Mouse (Mus musculus) MEL (cell line): Measurements from ENCODE around the gene Sarnp. TPM values are rescaled to one million over a fixed set of nuclear protein-coding genes. Genes with fewer than 3 reads are reported as not detected.

Experiments used
- DNase-seq: peaks from one replicate; pipeline ENCODE4 v3.0.0; 2011; ENCODE audit warnings: low read depth, low spot score
- H3K27ac ChIP-seq: 2 replicates; pipeline ENCODE4 v1.5.1; 2012; ENCODE audit warnings: low read depth, mild to moderate bottlenecking, control low read depth, low read length, moderate library complexity; ENCODE audit not compliant: control insufficient read depth
- H3K27me3 ChIP-seq, 2 experiments: fragments of 150-350 bp in 1 of 2; sonication (generic) in 1 of 2; 2 replicates each; pipeline ENCODE4 v1.6.1; 2012; ENCODE audit warnings: low read length in 2 of 2, mild to moderate bottlenecking in 2 of 2, improper control_type of control experiment in 1 of 2, moderate library complexity in 1 of 2; ENCODE audit not compliant: insufficient read depth in 2 of 2, control insufficient read depth in 1 of 2
- H3K36me3 ChIP-seq, 2 experiments: 2 replicates each; pipeline ENCODE4 v1.6.1; 2012 to 2014; ENCODE audit warnings: low read length in 2 of 2, improper control_type of control experiment in 1 of 2, inconsistent platforms in 1 of 2, mild to moderate bottlenecking in 1 of 2; ENCODE audit not compliant: insufficient read depth in 2 of 2, control insufficient read depth in 1 of 2
- H3K4me1 ChIP-seq, 2 experiments: fragments of 150-350 bp in 1 of 2; sonication (generic) in 1 of 2; 2 replicates each; pipeline ENCODE4 v1.6.1; 2012; ENCODE audit warnings: low read length in 2 of 2, improper control_type of control experiment in 1 of 2, mild to moderate bottlenecking in 1 of 2; ENCODE audit not compliant: insufficient read depth in 2 of 2, control insufficient read depth in 1 of 2
- H3K4me3 ChIP-seq, 2 experiments: fragments of 150-350 bp in 1 of 2; sonication (generic) in 1 of 2; 2 replicates each; pipeline ENCODE4 v1.5.1; 2012; ENCODE audit warnings: low read depth in 2 of 2, low read length in 2 of 2, mild to moderate bottlenecking in 2 of 2, moderate library complexity in 2 of 2, control low read depth in 1 of 2, improper control_type of control experiment in 1 of 2; ENCODE audit not compliant: control insufficient read depth in 1 of 2, insufficient read depth in 1 of 2
- H3K79me2 ChIP-seq: 2 replicates; pipeline ENCODE4 v1.6.1; 2012; ENCODE audit warnings: mild to moderate bottlenecking, low read length, moderate library complexity; ENCODE audit not compliant: control insufficient read depth, poor library complexity, insufficient read depth
- H3K9ac ChIP-seq: 2 replicates; pipeline ENCODE4 v1.6.1; 2012; ENCODE audit warnings: low read depth, mild to moderate bottlenecking, control low read depth, low read length, moderate library complexity; ENCODE audit not compliant: control insufficient read depth, poor library complexity, severe bottlenecking
- H3K9me3 ChIP-seq: fragments of 150-350 bp; sonication (generic); replicated peaks from 2 replicates; pipeline ENCODE4 v1.6.1; 2012; ENCODE audit warnings: mild to moderate bottlenecking, low read length, improper control_type of control experiment, moderate library complexity; ENCODE audit not compliant: insufficient read depth
- BHLHE40 ChIP-seq: IDR thresholded peaks from 2 replicates; pipeline ENCODE4 v1.6.1; 2012; ENCODE audit warnings: low read depth, mild to moderate bottlenecking, inconsistent platforms, low read length, improper control_type of control experiment, borderline replicate concordance
- CHD1 ChIP-seq: IDR thresholded peaks from 2 replicates; pipeline ENCODE4 v1.6.1; 2012; ENCODE audit warnings: low read depth, mild to moderate bottlenecking, inconsistent platforms, low read length, improper control_type of control experiment
- CHD2 ChIP-seq: IDR thresholded peaks from 2 replicates; pipeline ENCODE4 v1.6.1; 2011; ENCODE audit warnings: low read length, improper control_type of control experiment
- E2F4 ChIP-seq: IDR thresholded peaks from 2 replicates; pipeline ENCODE4 v1.6.1; 2011; ENCODE audit warnings: low read depth, low read length, improper control_type of control experiment, borderline replicate concordance
- ELF1 ChIP-seq: IDR thresholded peaks from 2 replicates; pipeline ENCODE4 v1.6.1; 2014; ENCODE audit warnings: low read depth, mild to moderate bottlenecking, inconsistent platforms, low read length, improper control_type of control experiment, moderate library complexity
- ETS1 ChIP-seq: IDR thresholded peaks from 2 replicates; pipeline ENCODE4 v1.6.1; 2012; ENCODE audit warnings: low read depth, mild to moderate bottlenecking, inconsistent platforms, low read length, improper control_type of control experiment, moderate library complexity
- GABPA ChIP-seq: IDR thresholded peaks from 2 replicates; pipeline ENCODE4 v1.6.1; 2012; ENCODE audit warnings: low read depth, mild to moderate bottlenecking, inconsistent platforms, low read length, improper control_type of control experiment, moderate library complexity
- GATA1 ChIP-seq: IDR thresholded peaks from 2 replicates; pipeline ENCODE4 v1.6.1; 2011; ENCODE audit warnings: low read depth, low read length, improper control_type of control experiment
- HCFC1 ChIP-seq: IDR thresholded peaks from 2 replicates; pipeline ENCODE4 v1.6.1; 2012; ENCODE audit warnings: low read depth, mild to moderate bottlenecking, inconsistent platforms, low read length, improper control_type of control experiment, moderate library complexity
- JUND ChIP-seq: IDR thresholded peaks from 2 replicates; pipeline ENCODE4 v1.6.1; 2011; ENCODE audit warnings: low read depth, mild to moderate bottlenecking, improper control_type of control experiment, low read length
- KAT2A ChIP-seq: conservative IDR thresholded peaks from 2 replicates; pipeline ENCODE4 v1.6.1; 2012; ENCODE audit warnings: low read depth, low read length, improper control_type of control experiment, inconsistent platforms
- MAZ ChIP-seq: IDR thresholded peaks from 2 replicates; pipeline ENCODE4 v1.6.1; 2012; ENCODE audit warnings: low read depth, mild to moderate bottlenecking, inconsistent platforms, low read length, improper control_type of control experiment
- MXI1 ChIP-seq: IDR thresholded peaks from 2 replicates; pipeline ENCODE4 v1.6.1; 2011; ENCODE audit warnings: mild to moderate bottlenecking, low read depth, low read length, improper control_type of control experiment
- MYB ChIP-seq: IDR thresholded peaks from 2 replicates; pipeline ENCODE4 v1.6.1; 2011; ENCODE audit warnings: mild to moderate bottlenecking, low read depth, low read length, improper control_type of control experiment
- NELFE ChIP-seq: IDR thresholded peaks from 2 replicates; pipeline ENCODE4 v1.6.1; 2011; ENCODE audit warnings: low read depth, low read length, improper control_type of control experiment
- POLR2A ChIP-seq, 2 experiments: IDR thresholded peaks; 2 replicates each; pipeline ENCODE4 v1.6.1; 2011 to 2012; ENCODE audit warnings: low read length in 2 of 2, mild to moderate bottlenecking in 2 of 2, control low read depth in 1 of 2, improper control_type of control experiment in 1 of 2, low read depth in 1 of 2, moderate library complexity in 1 of 2; ENCODE audit not compliant: control insufficient read depth in 1 of 2, insufficient read depth in 1 of 2, poor library complexity in 1 of 2
- POLR2AphosphoS2 ChIP-seq: IDR thresholded peaks from 2 replicates; pipeline ENCODE4 v1.6.1; 2011; ENCODE audit warnings: low read length, improper control_type of control experiment
- RCOR1 ChIP-seq: IDR thresholded peaks from 2 replicates; pipeline ENCODE4 v1.6.1; 2012; ENCODE audit warnings: low read depth, mild to moderate bottlenecking, inconsistent platforms, low read length, improper control_type of control experiment
- SIN3A ChIP-seq: IDR thresholded peaks from 2 replicates; pipeline ENCODE4 v1.6.1; 2012; ENCODE audit warnings: low read length, improper control_type of control experiment, inconsistent platforms
- TAL1 ChIP-seq: IDR thresholded peaks from 2 replicates; pipeline ENCODE4 v1.6.1; 2012; ENCODE audit warnings: mild to moderate bottlenecking, inconsistent platforms, low read length, moderate library complexity, mixed read lengths
- USF2 ChIP-seq, 2 experiments: IDR thresholded peaks; 2 replicates each; pipeline ENCODE4 v1.6.1; 2011 to 2012; ENCODE audit warnings: improper control_type of control experiment in 2 of 2, low read length in 2 of 2, borderline replicate concordance in 1 of 2, inconsistent platforms in 1 of 2, low read depth in 1 of 2, mild to moderate bottlenecking in 1 of 2; ENCODE audit not compliant: insufficient read depth in 1 of 2
- ZKSCAN1 ChIP-seq: IDR thresholded peaks from 2 replicates; pipeline ENCODE4 v1.6.1; 2012; ENCODE audit warnings: low read depth, mild to moderate bottlenecking, inconsistent platforms, low read length, improper control_type of control experiment, moderate library complexity
- ZNF384 ChIP-seq: IDR thresholded peaks from 2 replicates; pipeline ENCODE4 v1.6.1; 2012; ENCODE audit warnings: low read depth, mild to moderate bottlenecking, inconsistent platforms, low read length, improper control_type of control experiment
- polyA plus RNA-seq, 2 experiments: library from polyadenylated mRNA; stranded (reverse) in 1 of 2; unstranded in 1 of 2; fragments of >175 nt in 1 of 2; fragments of >200 nt in 1 of 2; gene quantifications; 2 replicates each; pipeline versions ENCODE4 v1.2.1 to v1.2.4; 2012; ENCODE audit warnings: low replicate concordance in 2 of 2, low read depth in 1 of 2; ENCODE audit not compliant: insufficient read length in 2 of 2, insufficient read depth in 1 of 2, missing spikeins in 1 of 2
- total RNA-seq: library from RNA; depleted of rRNA; stranded (reverse); fragments of 300-350 nt; gene quantifications from 2 replicates; pipeline ENCODE4 v1.2.3, GENCODE M21; 2012

Sarnp gene
- total and polyA plus RNA-seq, 3 experiments = 103 to 1,007 (median 189) TPM

DNA sequence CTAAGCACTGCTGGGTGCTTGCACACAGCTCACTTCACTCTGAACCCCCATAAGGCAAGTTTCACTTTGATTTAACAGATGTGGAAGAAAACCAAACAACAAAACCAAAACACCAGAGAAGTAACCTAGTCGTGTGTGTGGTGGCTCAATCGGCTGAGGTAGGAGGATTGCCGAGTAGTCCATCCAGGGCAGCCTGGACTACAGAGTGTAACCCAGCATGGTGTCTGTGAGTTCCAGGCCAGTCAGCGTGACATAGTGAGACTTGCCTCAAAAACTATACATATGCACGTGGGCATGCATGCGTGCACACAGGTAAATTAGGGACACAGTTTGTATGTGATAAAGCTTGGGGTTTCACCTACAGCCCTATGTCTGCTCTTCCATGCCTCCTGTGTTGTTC, 100.3 kb downstream of the Sarnp start:
- Histone ChIP-seq H3K36me3 (peaks cover 0 to 2% of the 10 kb centered on the region in 2 experiments; a peak in 1 of 4 replicates), H3K9me3 (no peaks in the 10 kb centered on the region), H3K4me3 (no peak overlapping the region)

DNA sequence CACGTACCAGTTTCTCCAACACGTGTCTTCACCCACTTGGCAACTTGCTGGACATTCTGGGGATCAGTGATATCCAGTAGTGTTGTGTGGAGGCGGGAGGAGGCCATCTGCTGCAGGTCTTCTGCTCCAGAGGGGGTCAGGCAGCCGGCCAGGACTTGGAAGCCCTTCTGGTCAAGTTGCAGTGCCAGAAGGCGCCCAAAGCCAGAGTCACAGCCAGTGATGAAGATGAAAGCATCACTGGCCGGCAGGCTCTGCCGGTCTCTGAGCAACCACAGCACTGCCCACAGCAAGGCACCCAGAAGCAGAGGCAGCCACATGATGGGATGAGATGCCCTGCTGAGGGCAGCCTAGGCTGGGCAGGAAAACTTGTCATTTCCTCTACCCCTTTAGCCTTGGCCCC, 101.1 kb downstream of the Sarnp start:
- no peak for DNase-seq
- peaks cover 0 to 10% of the 10 kb centered on the region in 2 experiments; a peak in 2 of 4 replicates for H3K4me1 ChIP-seq
- no peaks in the 10 kb centered on the region for H3K27me3 ChIP-seq
- no peak overlapping the region for H3K4me3 ChIP-seq
- peaks cover 0 to 2% of the 10 kb centered on the region in 2 experiments; a peak in 1 of 4 replicates for H3K36me3 ChIP-seq
- no peak for TF ChIP-seq POLR2A (IDR thresholded peaks at IDR 0.05; ENCODE audit: control insufficient read depth in 1 of 2, insufficient read depth in 1 of 2, low read depth in 1 of 2, low read length in 2 of 2, poor library complexity in 1 of 2)
- no peak for TF ChIP-seq RCOR1
- TF ChIP-seq CHD1 = no peak
- no peak for TF ChIP-seq CHD2
- TF ChIP-seq BHLHE40 = no peak
- TF ChIP-seq ELF1 = no peak
- TF ChIP-seq MAZ = no peak
- TF ChIP-seq KAT2A = no peak
- TF ChIP-seq ETS1 = no peak
- H3K9me3 ChIP-seq = no peaks in the 10 kb centered on the region
- no peak overlapping the region for H3K27ac ChIP-seq
- H3K9ac ChIP-seq = no peak overlapping the region
- peaks cover 3% of the 10 kb centered on the region; the same call in 1 of the 2 replicates for H3K79me2 ChIP-seq

More for the DNA sequence above, 100.3 kb downstream of the Sarnp start:
- DNase-seq = no peak
- TF ChIP-seq CHD1 (no peak), MAZ (no peak), JUND (no peak), SIN3A (no peak), POLR2AphosphoS2 (no peak), RCOR1 (no peak), MXI1 (no peak), TAL1 (no peak), ETS1 (no peak), HCFC1 (no peak), NELFE (no peak), ZKSCAN1 (no peak), ZNF384 (no peak), E2F4 (no peak), MYB (no peak), CHD2 (no peak), USF2 (IDR thresholded peaks at IDR 0.05; ENCODE audit: borderline replicate concordance in 1 of 2, insufficient read depth in 1 of 2, low read depth in 1 of 2, low read length in 2 of 2) (no peak), GATA1 (no peak), GABPA (no peak), POLR2A (IDR thresholded peaks at IDR 0.05; ENCODE audit: control insufficient read depth in 1 of 2, insufficient read depth in 1 of 2, low read depth in 1 of 2, low read length in 2 of 2, poor library complexity in 1 of 2) (no peak)
- H3K9ac ChIP-seq = no peak overlapping the region
- peaks cover 0 to 6% of the 10 kb centered on the region in 2 experiments; a peak in 2 of 4 replicates for H3K4me1 ChIP-seq
- no peak overlapping the region for H3K27ac ChIP-seq
- H3K79me2 ChIP-seq = no peaks in the 10 kb centered on the region
- peaks cover 0 to under 1% of the 10 kb centered on the region in 2 experiments; a peak in 1 of 4 replicates for H3K27me3 ChIP-seq
